Mouse (Mus musculus) left cerebral cortex, adult 2 months (tissue): ENCODE measurements at regions not wholly inside any gene's neighbourhood (a gene's known extent, or its start where the extent isn't known, plus 50 kb on each side); places are given as distances from the start of the nearest gene placed in this dataset.

Experiments
- DNase-seq, 2 experiments: peaks; one replicate each; pipeline ENCODE4 v3.0.0; 2021 to 2022; ENCODE audit warnings: low spot score in 2 of 2, mixed read lengths in 1 of 2; ENCODE audit errors: extremely low spot score in 1 of 2
- H3K27ac ChIP-seq: fragments of 200-600 bp; 2 replicates; pipeline ENCODE4 v1.8.1; 2022
- H3K4me3 ChIP-seq: fragments of 200-600 bp; 2 replicates; pipeline ENCODE4 v1.8.1; 2022
- CTCF ChIP-seq: fragments of 200-600 bp; IDR thresholded peaks from 2 replicates; pipeline ENCODE4 v1.8.1; 2022; ENCODE audit warnings: antibody characterized with exemption, mild to moderate bottlenecking, moderate library complexity
- intact Hi-C: fragments of 180-260 bp; cut with DNase I; formaldehyde crosslinking; loops from one replicate; pipeline ENCODE4 v1.15.1; 2025

- TF ChIP-seq CTCF: no peak
- H3K27ac ChIP-seq: no peak overlapping the region
- DNase-seq: no peak
- no peak overlapping the region for H3K4me3 ChIP-seq
- intact Hi-C loops: no loop called here
Measured at GRCm38 (mm10) chr12:97278792-97279191, 980.5 kb downstream of the Galc start.

GRCm38 (mm10) chr12:97278331-97278730 lies 980.9 kb downstream of the Galc start:
- no peak for DNase-seq
- intact Hi-C loops: no loop called here
- Histone ChIP-seq H3K27ac (no peak overlapping the region), H3K4me3 (no peak overlapping the region)
- TF ChIP-seq CTCF: peak; percentile 36
